Mouse (Mus musculus): Measurements from ENCODE around the gene Reps1.

The Reps1 gene

DNA sequence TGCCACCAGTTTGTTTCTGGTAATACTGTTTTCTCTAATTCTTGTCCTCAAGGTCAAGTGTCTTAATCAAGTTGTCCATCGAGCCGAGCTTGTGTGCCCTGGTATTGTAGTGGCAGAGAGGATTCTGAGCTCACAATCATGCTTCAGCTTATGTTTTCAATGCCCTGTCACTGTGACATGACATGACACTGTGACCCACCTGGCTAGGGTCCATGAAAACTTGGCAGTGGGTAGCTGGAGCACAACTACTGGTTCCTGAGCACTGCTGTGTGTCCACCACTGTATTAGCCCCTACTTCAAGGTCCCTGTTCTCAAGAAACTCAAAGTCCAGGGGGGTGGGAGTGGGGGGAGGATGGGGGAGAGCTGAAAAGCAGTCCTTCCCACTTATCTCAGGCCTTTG, 85.7 kb downstream of the Reps1 start:
- peak; percentile 27 to 53 for DNase-seq

DNA sequence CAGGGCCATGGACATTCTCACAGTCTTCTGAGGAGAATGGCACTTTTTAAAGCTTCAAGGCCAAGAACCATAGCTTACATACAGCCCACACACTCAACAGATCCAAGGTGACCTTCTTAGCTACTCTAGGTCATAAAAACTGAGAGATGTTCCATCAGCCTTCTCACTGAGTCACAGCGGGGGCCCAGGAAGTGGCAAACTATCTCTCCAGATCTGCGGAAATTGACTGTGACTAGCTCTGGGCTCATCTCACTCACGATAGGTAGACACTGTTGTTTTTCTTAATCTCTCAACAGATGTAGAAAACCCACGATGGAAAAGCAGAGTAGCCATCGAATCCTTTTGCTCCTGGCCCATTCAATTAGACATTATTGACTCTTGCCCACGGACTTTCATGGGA, 86.6 kb downstream of the Reps1 start:
- no peak for DNase-seq

DNA sequence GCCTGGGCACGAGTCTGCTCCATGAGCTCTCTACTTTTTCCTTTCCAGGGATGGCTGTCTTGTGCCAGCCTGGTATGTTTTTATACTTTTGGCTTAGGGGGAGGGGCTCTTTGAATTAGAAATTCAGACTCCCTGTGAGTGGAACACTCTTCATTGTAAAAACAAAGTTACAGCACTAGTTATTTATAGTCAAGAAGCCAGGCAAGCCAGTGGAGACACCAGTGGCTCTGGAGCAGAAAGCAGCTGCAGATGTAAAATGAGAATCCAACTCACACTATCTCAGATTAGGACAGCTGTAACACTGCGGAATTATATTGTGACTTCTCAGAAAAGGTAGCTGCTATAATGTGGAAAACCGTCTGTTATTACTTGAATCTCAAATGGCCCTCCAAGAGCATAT, 91.6 kb downstream of the Reps1 start:
- DNase-seq = no peak

DNA sequence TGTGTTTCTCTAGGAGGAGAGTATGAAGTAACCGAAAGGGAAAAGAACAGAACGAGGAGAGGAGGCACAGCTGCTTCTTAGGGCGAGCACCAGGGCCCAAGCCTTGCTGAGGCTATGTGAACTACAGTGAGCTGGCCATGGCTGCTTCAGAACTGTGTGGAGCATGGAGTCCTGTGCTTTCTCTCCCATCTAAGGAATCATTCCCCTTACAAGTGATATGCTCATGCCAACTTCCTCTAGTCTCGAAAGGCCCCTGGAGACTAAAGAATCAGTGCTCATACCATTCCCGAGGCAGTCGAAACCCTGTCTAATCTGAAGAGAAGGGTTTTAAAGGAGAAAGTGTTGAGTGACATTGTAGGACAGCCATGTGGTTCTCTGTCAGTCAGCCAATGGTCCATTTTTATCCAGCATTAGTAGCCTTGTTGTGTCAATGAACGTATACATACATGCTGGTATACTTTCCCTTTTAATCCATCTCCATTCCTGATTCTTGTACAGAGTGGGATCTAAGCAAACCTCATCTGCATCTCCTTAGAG, 106.8 kb downstream of the Reps1 start:
- no peak for DNase-seq
